Mouse (Mus musculus): Measurements from ENCODE around the gene Ptger3. TPM values are rescaled to one million over a fixed set of nuclear protein-coding genes. Genes with fewer than 3 reads are reported as not detected.
A peak's percentile ranks its signal among the peaks of the same experiment; 100 is the strongest.

Ptger3 gene
- polyA plus RNA-seq, 1 experiment from 2014 or later: 3.3 TPM

GRCm38 (mm10) chr3:157666142-157666541, 99.5 kb downstream of the Ptger3 start:
- Histone ChIP-seq H3K4me3 (no peak overlapping the region), H3K27me3 (no peaks in the 10 kb centered on the region), H3K27ac (no peak overlapping the region), H3K9ac (no peak overlapping the region), H3K36me3 (no peaks in the 10 kb centered on the region), H3K4me1 (replicated peaks) (no peaks in the 10 kb centered on the region), H3K9me3 (no peaks in the 10 kb centered on the region), H3K4me2 (no peak overlapping the region)
- WGBS: 74% methylated on average over 2 of the region's 2 CpGs
- no peak for ATAC-seq (ENCODE audit: low FRiP score)

GRCm38 (mm10) chr3:157686105-157686504, 119.4 kb downstream of the Ptger3 start:
- no peaks in the 10 kb centered on the region for H3K4me1 ChIP-seq (replicated peaks)
- H3K9ac ChIP-seq: no peak overlapping the region
- H3K4me3 ChIP-seq: no peak overlapping the region
- H3K36me3 ChIP-seq: no peaks in the 10 kb centered on the region
- WGBS: 82% methylated on average over 3 of the region's 3 CpGs
- no peaks in the 10 kb centered on the region for H3K27me3 ChIP-seq
- no peak for ATAC-seq (ENCODE audit: low FRiP score)
- no peak overlapping the region for H3K4me2 ChIP-seq
- H3K27ac ChIP-seq: no peak overlapping the region
- no peaks in the 10 kb centered on the region for H3K9me3 ChIP-seq

GRCm38 (mm10) chr3:157688419-157689162, 121.9 kb downstream of the Ptger3 start:
- H3K9me3 ChIP-seq: no peaks in the 10 kb centered on the region
- ATAC-seq (ENCODE audit: low FRiP score): no peak
- 63% methylated on average over 6 of the region's 6 CpGs for WGBS
- no peaks in the 10 kb centered on the region for H3K4me1 ChIP-seq (replicated peaks)
- H3K4me2 ChIP-seq: no peak overlapping the region
- no peak overlapping the region for H3K27ac ChIP-seq
- H3K9ac ChIP-seq: no peak overlapping the region
- no peaks in the 10 kb centered on the region for H3K27me3 ChIP-seq
- no peak overlapping the region for H3K4me3 ChIP-seq
- no peaks in the 10 kb centered on the region for H3K36me3 ChIP-seq

MicroRNAs encoded within 50 kb of the gene (microRNA counts, 519-probe panel; counts per million panel counts)
- 51.3 counts per million for microRNA mmu-miR-186

Small RNA genes lying within 50 kb of the gene (microRNA-seq; reads per million reads assigned to microRNA genes)
- 517 reads per million, percentile 70 among the genes with 10 or more reads in this experiment for gene Mir186

Other genes starting within 250 kb of the Ptger3 start
- 118 TPM in 2 replicates for gene Zranb2, start 32.7 kb upstream of the Ptger3 start, polyA plus RNA-seq (2015; fragmentation: Nextera tagmentation; extraction: Ambion mirVana)